In the genomic region with DNA sequence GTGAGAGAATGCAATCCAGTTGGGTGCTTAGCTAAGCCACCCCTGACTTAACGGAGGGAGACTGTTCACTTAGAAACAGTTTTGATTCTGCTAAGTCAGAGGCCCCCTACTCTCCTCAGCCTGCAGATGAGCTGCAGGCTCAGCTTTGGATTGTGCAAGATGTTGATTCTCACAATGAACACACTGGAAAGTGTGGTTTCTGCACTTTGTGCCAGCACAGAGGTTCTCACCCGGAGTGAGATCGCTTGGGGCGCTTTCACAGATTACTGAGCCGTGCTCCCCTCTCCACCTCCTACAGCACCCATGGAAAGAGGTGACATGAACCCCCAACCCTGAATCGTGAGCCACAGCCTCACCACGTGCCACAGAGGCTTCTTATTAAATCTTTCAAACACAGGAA, we compare ENCODE assay signal across 20 mouse cellular contexts.
A peak's percentile ranks its signal among the peaks of the same experiment; 100 is the strongest.
DNase-seq lines count a peak whose midpoint lies in the region; ATAC-seq and TF ChIP-seq lines count a peak whose summit lies in the region.
"Had no signal": no experiment of that assay in that cellular context is flagged by ENCODE, and none has a peak within 500 bp of the region (broad histone marks: within the 10 kb centered on the region; RNA-seq: fewer than 3 reads in every experiment).

No protein-coding gene starts in this region.

- DNase-seq in lung, postnatal 0 days (ENCODE audit: low spot score) = peak; percentile 50
- DNase-seq in lung, postnatal 4 days = no peak
- DNase-seq in thymus, postnatal 4 days = peak; percentile 46
- no peak for DNase-seq in thymus, postnatal 10 days (ENCODE audit: low spot score in 2 of 2)
- no peak for DNase-seq in left cerebral cortex, postnatal 25 days (ENCODE audit: low spot score in 2 of 2)
- no peak for DNase-seq in forebrain, postnatal 0 days
- DNase-seq: cerebellum, adult 18-20 months; cerebellum, postnatal 36 days; gastrocnemius, postnatal 10 days; kidney, adult 2 months; kidney, postnatal 14 days; layer of hippocampus, postnatal 36 days; right cerebral cortex, postnatal 4 days had no signal

- no peak for TF ChIP-seq EP300 in lung, postnatal 0 days (IDR thresholded peaks at IDR 0.05)

- no peak overlapping the region for H3K4me2 ChIP-seq in lung, postnatal 0 days (replicated peaks; ENCODE audit: low read depth, low read length)
- no peak overlapping the region for H3K4me2 ChIP-seq in forebrain, postnatal 0 days (ENCODE audit: low read depth)
- H3K4me2 ChIP-seq: liver, embryonic 12.5 days; neural tube, embryonic 12.5 days had no signal

- H3K27ac ChIP-seq in lung, postnatal 0 days (ENCODE audit: low read length) = no peak overlapping the region
- no peak overlapping the region for H3K27ac ChIP-seq in forebrain, postnatal 0 days (ENCODE audit: low read depth, low read length)
- H3K27ac ChIP-seq: forebrain, embryonic 10.5 days; layer of hippocampus, adult 2 months; liver, embryonic 12.5 days; neural tube, embryonic 12.5 days had no signal

- no peaks in the 10 kb centered on the region for H3K9me3 ChIP-seq in lung, postnatal 0 days (ENCODE audit: low read length)
- no peaks in the 10 kb centered on the region for H3K9me3 ChIP-seq in forebrain, postnatal 0 days (ENCODE audit: low read length)
- H3K9me3 ChIP-seq: forebrain, embryonic 10.5 days; liver, embryonic 12.5 days; midbrain, embryonic 10.5 days; neural tube, embryonic 12.5 days had no signal

- H3K9ac ChIP-seq in lung, postnatal 0 days (replicated peaks; ENCODE audit: low read depth) = no peak overlapping the region
- no peak overlapping the region for H3K9ac ChIP-seq in forebrain, postnatal 0 days
- H3K9ac ChIP-seq: liver, embryonic 12.5 days; neural tube, embryonic 12.5 days had no signal

- no peaks in the 10 kb centered on the region for H3K27me3 ChIP-seq in lung, postnatal 0 days (replicated peaks; ENCODE audit: insufficient read depth, low read length)
- H3K27me3 ChIP-seq in forebrain, postnatal 0 days (ENCODE audit: insufficient read depth, low read length) = no peaks in the 10 kb centered on the region
- H3K27me3 ChIP-seq: CH12.LX; liver, embryonic 12.5 days; neural tube, embryonic 12.5 days had no signal

- no peaks in the 10 kb centered on the region for H3K36me3 ChIP-seq in lung, postnatal 0 days (ENCODE audit: insufficient read depth, low read length)
- no peaks in the 10 kb centered on the region for H3K36me3 ChIP-seq in forebrain, postnatal 0 days (ENCODE audit: insufficient read depth)
- H3K36me3 ChIP-seq: liver, embryonic 12.5 days; midbrain, embryonic 10.5 days; neural tube, embryonic 12.5 days had no signal

- no peak for ATAC-seq in lung, postnatal 0 days
- ATAC-seq in activated CD4-positive, CD25-positive, alpha-beta regulatory T cell, adult 4 months = peak; percentile 42
- no peak for ATAC-seq in forebrain, postnatal 0 days
- ATAC-seq: liver, embryonic 12.5 days had no signal

- WGBS in lung, postnatal 0 days = 63% methylated on average over 7 of the region's 7 CpGs
- WGBS in forebrain, postnatal 0 days = 65% methylated on average over 7 of the region's 7 CpGs

- peaks cover 5% of the 10 kb centered on the region; the same call in 1 of the 2 replicates for H3K4me1 ChIP-seq in lung, postnatal 0 days (ENCODE audit: insufficient read depth, low read depth, low read length)
- H3K4me1 ChIP-seq in forebrain, postnatal 0 days (ENCODE audit: insufficient read depth) = peaks cover 20% of the 10 kb centered on the region

- intact Hi-C loops in left cerebral cortex, postnatal 25 days (cut with DNase I) = no loop called here

- TF ChIP-seq CTCF in lung, postnatal 0 days (IDR thresholded peaks at IDR 0.05) = no peak
- no peak for TF ChIP-seq CTCF in forebrain, postnatal 0 days (IDR thresholded peaks at IDR 0.05; ENCODE audit: low read depth)

- H3K4me3 ChIP-seq in lung, postnatal 0 days (ENCODE audit: low read depth, low read length) = no peak overlapping the region
- no peak overlapping the region for H3K4me3 ChIP-seq in forebrain, postnatal 0 days (ENCODE audit: low read depth, low read length)
- H3K4me3 ChIP-seq: forebrain, embryonic 10.5 days; layer of hippocampus, adult 2 months; liver, embryonic 12.5 days; midbrain, embryonic 10.5 days; neural tube, embryonic 12.5 days had no signal

Comparison
In these comparisons a context has a peak if more than half of its experiments do, and no peak if none do; other contexts are left out.
1. DNase-seq: peak in lung, postnatal 0 days (single experiment) and thymus, postnatal 4 days (single experiment); none in lung, postnatal 4 days (0 of 2), thymus, postnatal 10 days (0 of 2), left cerebral cortex, postnatal 25 days (0 of 2) and forebrain, postnatal 0 days (single experiment).